Mouse (Mus musculus): ENCODE measurements around the gene Tekt3. TPM values are rescaled to one million over a fixed set of nuclear protein-coding genes. Genes with fewer than 3 reads are reported as not detected.

The Tekt3 gene
- total RNA-seq (2021): under 1 TPM in 1 of 2 experiments, not detected in 1; 0.20 TPM

DNA sequence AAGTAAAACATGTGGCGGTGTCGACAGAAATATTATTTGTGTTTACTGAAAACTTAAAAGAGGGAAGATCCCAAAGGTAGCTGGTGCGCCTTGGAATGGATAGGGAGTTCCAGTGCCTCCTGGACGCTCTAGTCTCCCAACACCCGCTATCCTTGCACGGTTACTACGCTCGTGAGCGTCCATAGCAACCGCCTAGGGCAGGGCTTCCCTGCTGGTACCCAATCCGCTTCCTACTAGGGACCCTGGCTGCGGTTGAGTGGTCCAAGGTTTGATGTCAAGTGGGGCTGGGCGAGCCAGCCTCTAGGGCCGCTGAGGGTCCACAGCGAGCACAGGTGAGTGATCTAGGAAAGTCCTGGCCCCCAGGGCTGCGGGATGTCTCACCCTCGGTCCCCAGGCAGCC, at the start of gene Tekt3:
Tekt3 (plus strand) TSS at position 209 of the 400 bp plus-strand sequence.
- DNase-seq: peak; percentile 11
- intact Hi-C loops (cut with DNase I): no loop called here

DNA sequence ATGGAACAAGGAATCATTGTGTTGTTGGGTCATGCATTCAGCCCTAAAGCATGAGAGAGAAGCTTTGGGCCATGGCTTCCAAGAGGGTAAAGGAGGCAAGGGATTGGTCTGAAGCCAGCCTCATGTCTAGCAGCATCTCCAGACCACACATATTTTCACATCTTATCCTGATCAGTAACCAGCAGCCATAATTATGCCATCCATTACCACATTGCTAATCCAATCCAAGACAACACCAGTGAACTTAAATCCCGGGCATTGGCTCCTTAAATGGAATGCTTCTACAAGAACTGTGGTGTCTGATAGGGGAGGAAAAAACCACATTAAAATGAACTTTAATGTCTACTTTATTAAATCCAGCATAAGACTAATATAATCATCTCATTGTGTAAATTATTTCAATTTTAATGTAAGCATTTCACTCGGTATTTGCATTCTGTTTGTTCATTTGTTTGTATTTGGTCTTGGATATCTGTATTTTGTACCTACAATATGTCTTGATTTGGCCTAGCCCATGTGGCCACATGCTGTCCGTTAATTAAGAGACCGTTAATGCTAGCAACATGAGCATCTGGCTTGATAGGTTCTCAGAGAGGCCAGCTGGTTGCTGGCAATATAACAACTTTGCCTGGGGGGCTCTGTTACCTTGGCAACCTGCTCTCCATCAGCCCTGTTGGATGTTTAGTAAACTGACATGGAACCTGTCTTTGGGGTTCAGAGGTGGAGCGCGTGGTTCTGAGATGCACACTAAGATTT, 43.9 kb upstream of the Tekt3 start:
- intact Hi-C loops (cut with DNase I): no loop called here
- DNase-seq: peak; percentile 86

- intact Hi-C loops (cut with DNase I): no loop called here
- DNase-seq: peak; percentile 81
Measured at GRCm38 (mm10) chr11:63018083-63018622, 43.3 kb upstream of the Tekt3 start.

DNA sequence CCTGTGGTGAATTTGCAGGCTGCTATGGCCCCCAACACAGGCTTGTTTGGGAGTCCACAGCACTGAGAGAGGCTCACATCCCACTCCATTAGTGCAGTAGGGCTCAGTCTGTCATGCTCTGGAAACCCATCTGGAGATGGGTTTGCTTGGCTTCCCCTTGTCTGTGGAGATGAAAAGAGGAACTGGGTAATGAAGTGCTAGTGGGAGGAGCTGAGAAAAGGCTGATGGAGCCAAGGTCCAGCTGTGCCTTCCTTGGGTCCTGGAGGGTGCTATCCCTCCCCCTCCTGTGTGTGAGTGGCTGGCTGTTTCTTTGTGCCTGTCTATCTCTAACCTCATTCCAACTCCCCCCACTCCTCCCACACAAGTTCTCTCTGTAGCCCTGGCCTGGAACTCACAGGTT, 40.8 kb upstream of the Tekt3 start:
- DNase-seq: peak; percentile 28

GRCm38 (mm10) chr11:63021141-63021806, 40.2 kb upstream of the Tekt3 start:
- intact Hi-C loops (cut with DNase I): no loop called here
- DNase-seq: no peak

More for the DNA sequence above, 40.8 kb upstream of the Tekt3 start:
- intact Hi-C loops (cut with DNase I): no loop called here

- DNase-seq: no peak
- intact Hi-C loops (cut with DNase I): no loop called here
Measured at GRCm38 (mm10) chr11:63023461-63023860, 38.0 kb upstream of the Tekt3 start.

DNA sequence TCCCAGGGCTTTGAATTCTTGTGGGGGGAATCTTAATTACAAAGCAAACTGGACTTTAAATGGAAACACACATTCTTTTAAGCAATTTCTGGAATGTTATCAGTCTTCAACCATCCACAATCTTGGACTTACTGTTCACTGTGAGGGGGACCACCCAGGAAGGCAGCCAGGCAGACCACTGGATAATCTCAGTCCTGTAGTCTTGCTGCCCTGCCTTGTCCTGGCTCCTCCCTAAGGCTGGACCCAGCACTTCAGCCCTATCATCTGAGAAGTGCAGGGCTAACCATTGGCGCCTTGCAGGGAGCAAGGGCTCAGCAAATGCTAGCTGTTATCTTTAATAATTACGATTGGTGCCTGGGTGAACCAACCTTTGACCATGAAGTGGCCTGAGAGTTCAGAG, 37.3 kb upstream of the Tekt3 start:
- DNase-seq: no peak
- intact Hi-C loops (cut with DNase I): no loop called here

DNA sequence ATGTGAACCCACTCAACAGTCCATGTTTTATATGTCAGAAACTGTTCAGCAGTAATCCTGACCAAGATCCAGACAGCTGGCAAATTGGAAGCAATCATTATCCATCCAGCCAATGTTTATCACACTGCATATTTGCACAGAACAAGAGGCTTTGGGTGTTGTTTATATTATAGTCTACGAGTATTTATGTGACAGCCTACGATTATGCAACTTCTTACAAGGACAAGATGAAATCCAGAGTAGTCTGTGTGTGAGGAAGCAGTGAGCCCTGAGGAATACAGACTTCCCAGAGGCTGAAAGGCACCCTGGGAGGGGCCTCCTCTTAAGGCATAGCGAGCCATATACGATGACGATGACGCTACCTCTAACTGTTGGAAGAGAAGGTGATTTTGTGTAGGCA, 36.0 kb upstream of the Tekt3 start:
- no peak for DNase-seq
- intact Hi-C loops (cut with DNase I): no loop called here

DNA sequence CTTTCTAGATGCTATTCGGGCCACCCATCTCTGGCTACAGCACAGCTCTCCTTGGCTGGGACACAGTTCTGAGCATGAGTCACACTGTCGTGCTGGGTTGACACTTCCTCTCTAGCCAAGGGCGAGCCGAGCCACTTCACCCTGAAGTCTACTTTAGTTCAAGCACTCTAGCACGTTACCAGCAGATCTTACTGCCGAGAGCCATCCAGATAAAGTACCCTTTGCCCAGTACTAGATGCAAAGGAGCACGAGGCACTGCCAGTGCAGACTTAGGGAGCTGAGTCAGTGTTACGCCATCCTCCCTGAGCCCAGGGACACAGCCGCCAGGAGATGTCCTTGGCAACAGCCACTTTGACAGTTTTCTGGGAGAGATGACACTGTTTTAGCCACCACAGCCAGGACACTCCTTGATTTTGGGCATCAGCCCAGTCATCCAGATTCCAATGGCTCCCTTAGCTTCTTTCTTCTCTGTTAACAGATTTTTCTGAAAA, 34.8 kb upstream of the Tekt3 start:
- peak; percentile 29 for DNase-seq
- intact Hi-C loops (cut with DNase I): no loop called here

GRCm38 (mm10) chr11:63028131-63028530, 33.3 kb upstream of the Tekt3 start:
- intact Hi-C loops (cut with DNase I): no loop called here

GRCm38 (mm10) chr11:63029148-63029714, 32.2 kb upstream of the Tekt3 start:
- intact Hi-C loops (cut with DNase I): no loop called here

More at GRCm38 (mm10) chr11:63028131-63028530, 33.3 kb upstream of the Tekt3 start:
- no peak for DNase-seq

GRCm38 (mm10) chr11:63029721-63030120, 31.7 kb upstream of the Tekt3 start:
- no peak for DNase-seq
- intact Hi-C loops (cut with DNase I): no loop called here

More at GRCm38 (mm10) chr11:63029148-63029714, 32.2 kb upstream of the Tekt3 start:
- DNase-seq: no peak

DNA sequence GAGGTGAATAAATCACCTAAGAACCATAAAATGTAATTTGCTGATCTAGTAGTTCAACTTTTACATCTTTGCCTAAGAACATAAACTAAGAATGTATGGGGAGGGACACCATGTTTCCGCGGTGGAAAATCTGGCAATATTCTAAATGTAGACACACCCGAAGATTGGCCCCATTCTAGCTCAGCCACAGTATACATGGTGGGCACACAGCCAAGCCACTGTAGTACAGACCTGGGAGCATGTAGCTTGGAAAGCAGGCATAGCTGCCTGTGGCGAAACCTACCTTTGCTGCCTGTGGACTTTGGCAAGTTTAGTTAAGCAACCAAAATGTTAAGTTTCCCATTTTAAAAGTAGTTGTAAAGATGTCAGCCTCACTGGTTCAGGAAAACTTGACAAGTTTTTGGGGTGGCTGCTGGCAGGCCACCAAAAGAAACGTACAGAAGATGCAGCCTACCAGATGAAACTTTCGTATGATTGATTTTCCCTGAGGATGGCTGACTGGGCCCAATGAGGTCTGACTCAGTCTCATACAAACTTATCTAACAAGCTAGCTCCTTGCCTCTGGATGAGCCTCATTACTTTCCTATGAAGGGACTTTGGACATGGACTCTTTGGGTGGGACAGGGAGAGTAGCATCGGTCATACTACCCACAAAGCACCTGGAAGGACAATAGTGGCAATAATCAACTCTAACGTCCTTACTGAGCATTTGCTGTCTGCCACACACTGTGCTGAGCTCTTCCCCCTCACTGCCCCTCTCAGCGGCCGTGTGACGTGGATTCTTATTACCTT, 25.8 kb upstream of the Tekt3 start:
- DNase-seq: no peak
- intact Hi-C loops (cut with DNase I): no loop called here

DNA sequence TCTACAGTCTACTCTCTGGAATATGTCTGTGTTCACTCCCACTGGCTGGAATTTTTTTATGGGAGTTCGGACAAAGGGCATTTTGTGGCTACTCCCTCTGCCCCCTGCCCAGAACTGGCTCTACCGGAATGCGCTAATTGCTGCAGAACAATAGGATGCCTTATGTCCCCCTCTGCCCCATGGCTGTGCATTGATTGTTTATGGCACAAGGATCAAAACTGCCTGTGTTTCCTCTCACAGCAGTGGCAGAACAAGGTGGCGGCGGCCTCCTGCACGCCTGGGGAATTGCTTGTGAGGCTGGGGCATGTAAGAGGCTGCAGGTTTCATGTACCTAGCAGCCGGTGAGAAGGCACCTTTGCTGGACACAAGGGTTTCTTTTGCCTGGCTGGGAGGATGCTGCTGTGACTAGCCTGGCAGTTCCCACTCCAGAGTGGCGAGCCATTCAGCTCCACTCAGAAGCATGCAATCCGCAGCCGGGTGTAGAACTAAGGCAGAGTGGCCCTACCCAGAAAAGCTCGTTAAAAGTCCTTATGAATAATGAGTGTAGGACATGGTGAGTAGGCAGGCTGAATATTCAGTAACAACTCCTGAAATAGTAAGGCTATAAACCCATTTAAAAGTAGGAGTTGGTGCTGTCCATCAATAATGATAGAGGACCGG, 21.3 kb upstream of the Tekt3 start:
- DNase-seq: no peak
- intact Hi-C loops (cut with DNase I): no loop called here

- intact Hi-C loops (cut with DNase I): no loop called here
- DNase-seq: no peak
Measured at GRCm38 (mm10) chr11:63045771-63046170, 15.7 kb upstream of the Tekt3 start.

- intact Hi-C loops (cut with DNase I): no loop called here
- DNase-seq: no peak
Measured at GRCm38 (mm10) chr11:63046380-63046779, 15.1 kb upstream of the Tekt3 start.

- no peak for DNase-seq
- intact Hi-C loops (cut with DNase I): no loop called here
Measured at GRCm38 (mm10) chr11:63050362-63050932, 11.0 kb upstream of the Tekt3 start.

DNA sequence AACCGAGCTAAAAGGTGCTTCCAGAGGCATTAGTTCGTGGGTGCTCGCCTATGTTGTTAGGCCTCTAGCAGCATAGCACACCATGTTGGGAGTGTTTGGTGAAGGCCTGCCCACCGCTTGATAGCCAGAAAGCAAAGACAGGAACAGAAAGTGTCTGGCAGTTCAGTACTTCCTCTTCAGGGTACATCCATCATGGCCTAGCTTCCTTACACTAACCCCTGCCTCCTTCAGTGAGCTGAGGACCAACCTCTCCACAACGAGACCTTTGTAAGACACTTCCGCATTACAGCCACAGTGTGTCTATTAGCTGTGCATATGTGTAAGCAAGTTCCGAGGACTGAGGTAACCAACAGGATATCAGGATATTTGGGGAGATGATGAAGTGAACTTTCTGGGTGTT, 10.4 kb upstream of the Tekt3 start:
- intact Hi-C loops (cut with DNase I): no loop called here
- no peak for DNase-seq

DNA sequence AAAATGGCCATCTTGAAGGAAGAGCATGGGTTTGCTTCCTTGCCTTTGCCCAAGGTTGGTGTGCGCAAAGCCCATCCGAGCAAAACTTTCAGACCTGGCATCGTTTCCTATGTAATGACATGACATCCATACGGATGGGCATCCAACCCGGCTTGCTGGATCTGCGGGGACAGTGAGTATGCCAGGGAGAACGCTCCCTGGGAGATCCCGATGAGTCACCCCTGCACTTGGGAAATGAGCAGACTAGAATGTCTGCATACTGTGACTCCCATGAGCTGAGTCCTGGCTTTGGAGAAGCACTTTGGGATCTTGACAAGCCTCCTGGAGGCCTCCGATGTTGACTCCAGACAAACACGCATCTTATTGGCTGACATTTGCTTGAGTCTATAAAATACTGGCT, 9.5 kb upstream of the Tekt3 start:
- no peak for DNase-seq
- intact Hi-C loops (cut with DNase I): no loop called here

DNA sequence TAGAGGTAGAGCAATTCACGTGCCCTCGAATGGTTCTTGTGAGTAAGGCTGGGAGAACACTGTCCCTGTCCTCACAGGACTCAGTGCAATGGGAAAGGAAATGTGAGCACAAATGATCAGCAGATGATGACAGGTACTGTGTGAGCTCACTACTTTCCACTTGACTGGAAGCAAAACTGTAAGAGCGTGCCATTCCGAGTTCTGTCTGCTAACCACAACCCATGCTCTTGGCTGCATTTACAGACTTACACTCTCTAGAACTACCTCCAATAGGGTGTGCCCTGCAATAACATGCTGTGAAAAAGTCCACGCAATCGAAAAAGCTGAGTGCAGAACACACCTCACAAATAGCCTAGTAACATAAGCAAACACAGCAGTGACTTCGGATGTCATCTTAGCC, 5.9 kb upstream of the Tekt3 start:
- no peak for DNase-seq
- intact Hi-C loops (cut with DNase I): no loop called here
